ENCODE assay signal across 16 mouse cellular contexts in the genomic region with DNA sequence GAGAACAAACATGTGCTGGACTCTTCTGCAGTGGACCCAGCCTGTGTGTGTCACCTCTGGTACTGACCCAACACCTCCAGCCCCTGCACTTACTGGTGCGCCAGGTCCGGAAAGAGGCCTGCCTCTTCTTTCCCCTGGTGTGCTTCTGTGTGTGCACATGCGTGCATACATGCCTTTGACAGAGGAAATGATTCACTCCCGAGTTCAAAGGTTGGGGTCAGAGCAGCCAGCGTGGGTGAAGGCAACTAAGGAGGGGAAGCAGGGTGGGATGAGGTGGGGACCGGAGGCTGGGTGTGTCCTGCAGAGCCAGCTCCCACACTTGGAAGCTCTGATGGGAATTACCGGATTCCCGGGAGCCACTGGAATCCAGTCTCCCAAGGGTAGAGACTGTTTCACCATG. TPM values are rescaled to one million over a fixed set of nuclear protein-coding genes. Genes with fewer than 3 reads are reported as not detected.
DNase-seq lines count a peak whose midpoint lies in the region; TF ChIP-seq lines count a peak whose summit lies in the region.
"Had no signal": no experiment of that assay in that cellular context is flagged by ENCODE, and none has a peak within 500 bp of the region (broad histone marks: within the 10 kb centered on the region; RNA-seq: fewer than 3 reads in every experiment).

No protein-coding gene starts in this region.

- H3K27me3 ChIP-seq in heart, embryonic 10.5 days (ENCODE audit: insufficient read depth, poor library complexity, severe bottlenecking) = 0 out of 2 replicates have a peak, but pooled peaks cover 3% of the 10 kb centered on the region
- no peaks in the 10 kb centered on the region for H3K27me3 ChIP-seq in thymus, adult 2 months (ENCODE audit: control insufficient read depth, insufficient read depth, low read length)
- H3K27me3 ChIP-seq: embryonic facial prominence, embryonic 13.5 days; limb, embryonic 12.5 days; liver, embryonic 15.5 days; Patski had no signal

- peak overlapping the region; percentile 30; the same call in 1 of the 2 replicates for H3K27ac ChIP-seq in heart, embryonic 10.5 days
- peak overlapping the region; percentile 46 for H3K27ac ChIP-seq in thymus, adult 2 months (ENCODE audit: control insufficient read depth, insufficient read depth, low read length)
- H3K27ac ChIP-seq: embryonic facial prominence, embryonic 13.5 days; limb, embryonic 12.5 days; liver, embryonic 15.5 days; stomach, postnatal 0 days had no signal

- peaks cover 46% of the 10 kb centered on the region for H3K4me1 ChIP-seq in heart, embryonic 10.5 days
- peaks cover 58% of the 10 kb centered on the region for H3K4me1 ChIP-seq in thymus, adult 2 months (replicated peaks; ENCODE audit: control insufficient read depth, insufficient read depth, low read length)

- WGBS in heart, embryonic 10.5 days = 62% methylated on average over 8 of the region's 8 CpGs
- WGBS in thymus, adult 2 months = 48% methylated on average over 8 of the region's 8 CpGs

- H3K36me3 ChIP-seq in heart, embryonic 10.5 days = no peaks in the 10 kb centered on the region
- no peaks in the 10 kb centered on the region for H3K36me3 ChIP-seq in thymus, adult 2 months (ENCODE audit: control insufficient read depth, insufficient read depth, low read length)
- H3K36me3 ChIP-seq: embryonic facial prominence, embryonic 13.5 days; hindbrain, embryonic 10.5 days; limb, embryonic 12.5 days; liver, embryonic 15.5 days had no signal

- H3K9me3 ChIP-seq in heart, embryonic 10.5 days = no peaks in the 10 kb centered on the region
- H3K9me3 ChIP-seq: embryonic facial prominence, embryonic 13.5 days; hindbrain, embryonic 10.5 days; limb, embryonic 12.5 days; liver, embryonic 15.5 days had no signal

- intact Hi-C loops in heart, postnatal 14 days (cut with DNase I) = no loop called here

- no peak for TF ChIP-seq CTCF in thymus, adult 2 months (IDR thresholded peaks at IDR 0.05; ENCODE audit: borderline replicate concordance, control insufficient read depth, extremely low read depth, insufficient read depth, low read length, poor library complexity)

- TF ChIP-seq POLR2A in thymus, adult 2 months (IDR thresholded peaks at IDR 0.05; ENCODE audit: control insufficient read depth, extremely low read depth, insufficient read depth, low read length, poor library complexity) = no peak

- H3K4me3 ChIP-seq in heart, embryonic 10.5 days = no peak overlapping the region
- H3K4me3 ChIP-seq in thymus, adult 2 months (ENCODE audit: control insufficient read depth, insufficient read depth, low read length) = no peak overlapping the region
- H3K4me3 ChIP-seq: embryonic facial prominence, embryonic 13.5 days; hindbrain, embryonic 10.5 days; left cerebral cortex, adult 2 months; limb, embryonic 12.5 days; liver, embryonic 15.5 days had no signal

- DNase-seq in heart, embryonic 10.5 days (ENCODE audit: low spot score) = no peak
- DNase-seq in heart, postnatal 14 days = no peak
- peak; percentile 47 for DNase-seq in thymus, adult 2 months
- DNase-seq in thymus, postnatal 10 days (ENCODE audit: low spot score in 2 of 2) = no peak
- peak; percentile 60 for DNase-seq in induced T-regulatory cell, adult 2 months (ENCODE audit: low read depth)
- DNase-seq in urinary bladder, postnatal 14 days (ENCODE audit: low spot score) = no peak
- no peak for DNase-seq in cerebellum, postnatal 36 days
- DNase-seq: cerebellum, adult 18-20 months; spleen, adult 18-20 months had no signal

RNA-seq across cellular contexts. Expression of a gene that starts 46.8 kb away (rescaled TPM):
- 148 and 164 TPM in 2 replicates for polyA plus RNA-seq in heart, embryonic 10.5 days (2016; fragmentation: Nextera tagmentation; extraction: Ambion mirVana)
- 10 to 100 TPM; 44.6 to 45.7 TPM for total RNA-seq in heart, postnatal 14 days (2021)
- 113 and 139 TPM in 2 replicates for polyA plus RNA-seq in thymus, adult 2 months (2012; rRNA removed)

Comparison
In these comparisons a context has a peak if more than half of its experiments do, and no peak if none do; other contexts are left out.
1. DNase-seq: peak in thymus, adult 2 months (single experiment) and induced T-regulatory cell, adult 2 months (single experiment); none in heart, embryonic 10.5 days (single experiment), heart, postnatal 14 days (0 of 2), thymus, postnatal 10 days (0 of 2), urinary bladder, postnatal 14 days (single experiment) and cerebellum, postnatal 36 days (0 of 2).